Mouse (Mus musculus) right cerebral cortex, postnatal 4 days (tissue): ENCODE measurements around the gene Dnm3.

Source experiments
- DNase-seq: peaks from one replicate; pipeline ENCODE4 v3.0.0-alpha.2; 2022

The Dnm3 gene

GRCm38 (mm10) chr1:162052755-162053154 lies 425.1 kb downstream of the Dnm3 start:
- no peak for DNase-seq

GRCm38 (mm10) chr1:162052138-162052537 lies 425.7 kb downstream of the Dnm3 start:
- DNase-seq: no peak

DNA sequence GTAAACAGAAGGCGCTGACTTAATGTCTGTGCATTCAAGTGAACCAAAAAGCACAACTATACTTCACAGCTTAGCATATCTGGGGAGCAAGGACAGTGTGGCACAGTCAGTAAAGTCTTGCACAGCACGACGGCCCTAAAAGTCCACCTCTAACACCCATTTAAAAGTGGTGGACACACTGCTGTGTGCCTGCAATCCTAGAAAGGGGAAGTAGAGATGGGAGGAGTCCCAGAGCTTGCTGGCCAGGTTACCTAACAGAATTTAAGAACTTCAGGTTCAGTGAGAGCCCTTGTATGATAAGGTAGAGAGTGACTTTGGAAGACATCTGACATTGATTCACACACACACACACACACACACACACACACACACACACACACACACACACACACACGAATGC lies 426.1 kb downstream of the Dnm3 start:
- DNase-seq: no peak

DNA sequence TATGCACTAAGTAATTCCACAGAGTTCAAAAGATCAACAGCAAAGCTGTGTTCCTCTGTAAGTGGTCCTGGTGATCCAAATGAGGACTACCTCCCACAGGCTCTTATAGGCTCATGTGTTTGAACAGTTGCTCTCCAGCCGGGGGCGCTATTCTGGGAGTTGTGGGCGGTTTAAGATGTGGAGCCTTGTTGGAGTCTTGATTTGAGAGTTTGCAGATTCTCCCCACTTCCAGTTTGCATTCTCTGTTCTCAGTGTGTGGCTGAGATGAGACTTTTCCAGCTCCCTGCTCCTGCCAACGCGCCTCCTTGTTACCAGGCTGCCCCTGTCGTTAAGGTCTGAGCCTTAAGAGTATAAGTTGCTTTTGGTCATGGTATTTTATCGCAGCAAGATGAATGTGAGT lies 430.2 kb downstream of the Dnm3 start:
- no peak for DNase-seq

GRCm38 (mm10) chr1:162043788-162044717 lies 433.8 kb downstream of the Dnm3 start:
- DNase-seq: no peak

DNA sequence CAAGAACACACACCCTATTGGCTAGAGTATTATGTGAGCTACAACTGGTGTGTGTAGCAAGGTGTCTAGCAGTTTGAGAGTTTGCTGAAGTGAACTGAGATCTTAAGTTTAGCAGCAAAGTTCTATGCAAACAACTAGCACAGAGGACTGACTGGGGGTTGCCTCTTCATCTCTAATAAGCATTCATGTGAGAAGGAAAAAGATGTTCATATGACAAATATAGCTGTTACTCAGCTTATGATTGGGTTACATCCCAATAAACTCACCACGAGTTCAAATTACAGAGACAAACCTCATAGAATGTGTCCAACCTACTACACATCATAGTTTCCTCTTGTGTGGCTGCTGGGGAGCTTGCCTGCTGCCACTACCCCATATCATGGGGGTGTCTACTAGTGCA lies 434.6 kb downstream of the Dnm3 start:
- DNase-seq: no peak

GRCm38 (mm10) chr1:162042384-162042783 lies 435.4 kb downstream of the Dnm3 start:
- no peak for DNase-seq

DNA sequence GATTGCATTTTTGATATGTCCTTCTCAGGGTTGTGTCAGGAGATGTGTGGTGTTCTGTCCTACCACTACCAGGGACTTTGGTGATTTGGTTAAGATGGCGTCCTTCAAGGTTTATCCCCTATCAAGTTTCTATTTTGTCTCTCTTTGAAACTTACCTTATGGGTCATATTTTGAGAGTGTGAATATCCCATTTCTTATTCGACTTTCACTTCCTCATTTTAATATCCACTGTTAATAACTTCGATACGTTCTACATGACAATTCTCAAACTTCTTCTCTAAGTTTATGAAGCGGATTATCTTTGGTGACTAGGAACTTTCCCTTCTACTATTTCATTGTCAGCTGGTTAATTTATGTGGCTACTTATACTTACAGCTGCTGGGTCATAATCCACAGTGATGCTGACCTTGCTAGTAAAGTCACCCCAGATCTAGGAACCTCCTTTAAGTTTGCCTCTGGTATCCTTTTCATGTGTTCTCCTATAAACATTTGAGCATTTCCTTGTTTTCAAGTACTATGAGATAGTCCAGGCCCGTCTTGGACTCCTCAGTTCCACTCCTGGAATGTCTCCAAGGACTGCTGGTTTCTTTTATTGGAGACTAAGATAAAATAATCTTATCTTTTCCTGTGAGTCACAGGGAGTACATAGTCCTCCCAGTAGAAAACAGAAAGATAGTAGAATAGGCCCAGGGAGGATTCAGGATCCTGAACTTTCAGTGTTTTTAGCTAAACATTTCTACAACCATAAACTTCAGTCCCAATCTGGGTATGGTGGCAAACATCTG lies 437.2 kb downstream of the Dnm3 start:
- no peak for DNase-seq

- DNase-seq: no peak
Observed at GRCm38 (mm10) chr1:162039808-162040207, 438.0 kb downstream of the Dnm3 start.

- no peak for DNase-seq
Observed at GRCm38 (mm10) chr1:162039011-162039595, 438.7 kb downstream of the Dnm3 start.

DNA sequence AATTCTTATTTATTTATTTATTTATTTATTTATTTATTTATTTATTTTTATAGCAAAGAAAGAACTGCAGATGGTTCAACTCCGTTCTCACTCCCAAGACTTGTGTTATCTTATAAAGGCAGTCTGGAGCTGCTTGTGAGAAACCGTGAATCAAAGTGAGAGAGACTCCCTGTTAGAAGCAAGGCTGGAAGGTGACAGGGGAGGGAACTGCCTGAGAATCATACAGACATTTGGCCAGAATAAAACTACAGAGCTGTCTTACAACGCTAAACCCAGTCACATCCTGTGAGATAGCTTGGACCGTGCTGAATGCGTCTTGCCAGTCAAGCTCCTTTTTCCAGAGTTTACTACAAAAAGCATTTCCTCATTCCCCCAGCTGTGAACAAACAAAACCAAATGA lies 439.4 kb downstream of the Dnm3 start:
- no peak for DNase-seq

GRCm38 (mm10) chr1:162037968-162038421 lies 439.8 kb downstream of the Dnm3 start:
- DNase-seq: no peak

GRCm38 (mm10) chr1:162037185-162037765 lies 440.6 kb downstream of the Dnm3 start:
- no peak for DNase-seq

- no peak for DNase-seq
Observed at GRCm38 (mm10) chr1:162036461-162036835, 441.4 kb downstream of the Dnm3 start.

GRCm38 (mm10) chr1:162035800-162036460 lies 441.9 kb downstream of the Dnm3 start:
- no peak for DNase-seq

- DNase-seq: no peak
Observed at GRCm38 (mm10) chr1:162023681-162024270, 454.1 kb downstream of the Dnm3 start.

GRCm38 (mm10) chr1:162020766-162021165 lies 457.1 kb downstream of the Dnm3 start:
- no peak for DNase-seq

DNA sequence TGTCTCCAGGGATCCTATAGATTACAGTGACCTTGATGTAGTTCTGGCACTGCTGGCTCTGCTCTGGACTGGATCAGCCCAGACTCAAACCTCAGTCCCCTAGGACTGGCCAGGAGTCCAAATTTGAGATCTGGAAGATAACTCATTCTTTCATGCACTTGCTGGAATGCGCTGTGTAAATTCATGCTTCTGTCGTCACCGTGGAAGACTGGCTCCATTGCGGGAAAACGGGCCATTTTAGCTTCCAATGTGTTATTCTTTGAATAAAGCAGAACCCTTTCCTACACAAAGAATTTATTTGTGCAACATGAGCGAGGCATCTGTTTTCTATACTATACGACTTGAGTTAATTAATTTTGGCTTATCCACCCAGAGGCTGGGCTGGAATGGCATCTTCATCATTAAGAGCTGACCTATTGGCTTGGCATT lies 457.5 kb downstream of the Dnm3 start:
- DNase-seq: no peak

DNA sequence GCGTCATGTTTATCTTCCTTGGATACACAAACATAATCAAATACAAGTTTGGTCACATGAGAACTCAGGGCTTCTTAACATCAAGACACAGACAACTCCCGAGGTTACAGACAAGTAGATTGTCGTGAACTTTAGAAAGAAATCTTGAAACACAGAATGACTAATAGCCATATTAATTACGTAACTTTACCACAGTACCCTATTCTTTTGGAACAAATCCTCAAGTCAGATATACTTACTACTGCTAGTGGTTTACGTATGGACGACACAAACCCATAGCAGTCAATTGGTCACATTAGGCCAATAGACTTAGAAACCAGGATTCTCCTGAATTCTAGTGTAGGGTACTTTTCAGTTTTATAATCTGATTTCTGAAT lies 459.2 kb downstream of the Dnm3 start:
- no peak for DNase-seq

- no peak for DNase-seq
Observed at GRCm38 (mm10) chr1:162017975-162018600, 459.7 kb downstream of the Dnm3 start.

DNA sequence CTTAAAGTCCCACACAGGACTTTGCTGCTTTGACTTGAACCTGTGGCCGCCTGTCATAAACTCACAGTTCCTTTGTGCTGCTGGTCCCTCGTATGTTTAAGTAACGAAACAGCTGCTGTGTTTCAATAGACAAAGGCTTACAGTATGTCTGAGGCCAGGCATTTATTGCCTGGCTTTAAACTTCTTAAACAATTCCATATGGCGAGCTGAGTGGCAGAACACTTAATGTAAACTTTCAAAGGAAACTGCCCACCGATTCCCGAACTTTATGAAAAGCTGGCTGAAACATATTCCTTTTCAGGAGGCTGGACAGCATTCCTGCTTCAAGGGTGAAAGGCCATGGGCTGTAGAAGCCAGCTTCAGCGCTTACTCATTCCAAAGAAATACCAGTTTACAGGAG lies 460.9 kb downstream of the Dnm3 start:
- no peak for DNase-seq
